In genomic region chr5:93024754-93025280, GRCm38 (mm10) we compare ENCODE assay signal across 9 mouse cellular contexts. TPM values are rescaled to one million over a fixed set of nuclear protein-coding genes. Genes with fewer than 3 reads are reported as not detected.
DNase-seq lines count a peak whose midpoint lies in the region; ATAC-seq lines count a peak whose summit lies in the region.
"Had no signal": no experiment of that assay in that cellular context is flagged by ENCODE, and none has a peak within 500 bp of the region (broad histone marks: within the 10 kb centered on the region; RNA-seq: fewer than 3 reads in every experiment).

No protein-coding gene starts in this region.

- 17% methylated on average over 7 of the region's 7 CpGs for WGBS in hindbrain, embryonic 10.5 days
- 25% methylated on average over 7 of the region's 7 CpGs for WGBS in hindbrain, embryonic 16.5 days
- 15% methylated on average over 7 of the region's 7 CpGs for WGBS in intestine, embryonic 15.5 days

- DNase-seq in hindbrain, embryonic 10.5 days (ENCODE audit: low spot score) = peak; percentile 51
- DNase-seq in embryo, embryonic 9.5 days (ENCODE audit: extremely low spot score) = peak; percentile 51
- peak; percentile 58 for DNase-seq in lung, postnatal 14 days
- no peak for DNase-seq in frontal cortex, postnatal 14 days (ENCODE audit: low spot score in 2 of 2)
- no peak for DNase-seq in cerebellum, adult 8-10 months

- H3K36me3 ChIP-seq in hindbrain, embryonic 10.5 days = no peaks in the 10 kb centered on the region
- H3K36me3 ChIP-seq in hindbrain, embryonic 16.5 days (ENCODE audit: control insufficient read depth, insufficient read depth, low read length) = no peaks in the 10 kb centered on the region
- H3K36me3 ChIP-seq in intestine, embryonic 15.5 days = no peaks in the 10 kb centered on the region
- H3K36me3 ChIP-seq: liver, embryonic 15.5 days had no signal

- no peak overlapping the region for H3K4me2 ChIP-seq in hindbrain, embryonic 16.5 days (ENCODE audit: low read length)
- peak overlapping the region; percentile 1; the same call in 1 of the 2 replicates for H3K4me2 ChIP-seq in intestine, embryonic 15.5 days (replicated peaks)
- H3K4me2 ChIP-seq: liver, embryonic 15.5 days had no signal

- no peaks in the 10 kb centered on the region for H3K9me3 ChIP-seq in hindbrain, embryonic 10.5 days
- H3K9me3 ChIP-seq in hindbrain, embryonic 16.5 days (ENCODE audit: control insufficient read depth, low read length) = no peaks in the 10 kb centered on the region
- H3K9me3 ChIP-seq in intestine, embryonic 15.5 days = no peaks in the 10 kb centered on the region
- H3K9me3 ChIP-seq: liver, embryonic 15.5 days had no signal

- H3K4me3 ChIP-seq in hindbrain, embryonic 10.5 days = no peak overlapping the region
- H3K4me3 ChIP-seq in hindbrain, embryonic 16.5 days (ENCODE audit: low read length) = no peak overlapping the region
- H3K4me3 ChIP-seq in intestine, embryonic 15.5 days (replicated peaks) = no peak overlapping the region
- H3K4me3 ChIP-seq: liver, embryonic 15.5 days had no signal

- no peak for ATAC-seq in hindbrain, embryonic 16.5 days
- ATAC-seq in intestine, embryonic 15.5 days = peak; percentile 81
- ATAC-seq in inflammation-experienced regulatory T-cells, adult 6 months = no peak

- peak overlapping the region; percentile 64 for H3K27ac ChIP-seq in hindbrain, embryonic 10.5 days
- H3K27ac ChIP-seq in hindbrain, embryonic 16.5 days (ENCODE audit: low read depth, low read length) = no peak overlapping the region
- H3K27ac ChIP-seq in intestine, embryonic 15.5 days = peak overlapping the region; percentile 68
- H3K27ac ChIP-seq: liver, embryonic 15.5 days had no signal

- no peak overlapping the region for H3K9ac ChIP-seq in hindbrain, embryonic 16.5 days (ENCODE audit: low read depth, low read length)
- no peak overlapping the region for H3K9ac ChIP-seq in intestine, embryonic 15.5 days
- H3K9ac ChIP-seq: liver, embryonic 15.5 days had no signal

- H3K4me1 ChIP-seq in hindbrain, embryonic 10.5 days (replicated peaks) = peaks cover 42% of the 10 kb centered on the region
- H3K4me1 ChIP-seq in hindbrain, embryonic 16.5 days (ENCODE audit: control insufficient read depth, insufficient read depth, low read depth, low read length) = no peaks in the 10 kb centered on the region; the same call in 1 of the 2 replicates
- peaks cover 35% of the 10 kb centered on the region for H3K4me1 ChIP-seq in intestine, embryonic 15.5 days (replicated peaks)

- H3K27me3 ChIP-seq in hindbrain, embryonic 10.5 days (ENCODE audit: insufficient read depth, poor library complexity, severe bottlenecking) = no peaks in the 10 kb centered on the region
- no peaks in the 10 kb centered on the region for H3K27me3 ChIP-seq in hindbrain, embryonic 16.5 days (replicated peaks; ENCODE audit: control insufficient read depth, insufficient read depth, low read length)
- no peaks in the 10 kb centered on the region for H3K27me3 ChIP-seq in intestine, embryonic 15.5 days (replicated peaks)
- H3K27me3 ChIP-seq: liver, embryonic 15.5 days had no signal

RNA-seq across cellular contexts. Expression of gene Sowahb, which starts 20.0 kb away (rescaled TPM):
- 0.47 and 0.86 TPM in 2 replicates for polyA plus RNA-seq in hindbrain, embryonic 10.5 days (2016; fragmentation: Nextera tagmentation; extraction: Ambion mirVana)
- 0.07 TPM in 1 of 2 replicates, not detected in the other for polyA plus RNA-seq in hindbrain, embryonic 16.5 days (2015; fragmentation: Nextera tagmentation; extraction: Ambion mirVana)
- polyA plus RNA-seq in intestine, embryonic 15.5 days (2015; fragmentation: Nextera tagmentation; extraction: Ambion mirVana) = 5.8 and 6.1 TPM in 2 replicates
- not detected for polyA plus RNA-seq in inflammation-experienced regulatory T-cells, adult 6 months (2017; shearing (Covaris generic))

Comparison
In these comparisons a context has a peak if more than half of its experiments do, and no peak if none do; other contexts are left out.
1. DNase-seq: peak in hindbrain, embryonic 10.5 days (single experiment), embryo, embryonic 9.5 days (single experiment) and lung, postnatal 14 days (single experiment); none in frontal cortex, postnatal 14 days (0 of 2) and cerebellum, adult 8-10 months (single experiment).